Mouse (Mus musculus) heart, embryonic 16.5 days (tissue): ENCODE data around the gene Prx. TPM values are rescaled to one million over a fixed set of nuclear protein-coding genes. Genes with fewer than 3 reads are reported as not detected.

ENCODE experiments used
- ATAC-seq: fragments of 200-750 bp; cut with Nextera tagmentation; replicated peaks from 2 replicates; pipeline ENCODE4 v1.8.0; 2017; ENCODE audit warnings: moderate number of reproducible peaks; ENCODE audit not compliant: insufficient read depth, low FRiP score; ENCODE audit errors: extremely low read depth
- H3K27ac ChIP-seq: fragments of 300-500 bp; sonication (generic); 2 replicates; pipeline ENCODE4 v1.5.1; 2014; ENCODE audit warnings: mild to moderate bottlenecking, low read length, control low read depth, moderate library complexity
- H3K27me3 ChIP-seq: fragments of 300-500 bp; sonication (generic); 2 replicates; pipeline ENCODE4 v1.6.1; 2014; ENCODE audit warnings: low read length, mixed read lengths; ENCODE audit not compliant: control insufficient read depth, insufficient read depth
- H3K36me3 ChIP-seq: fragments of 300-500 bp; sonication (generic); 2 replicates; pipeline ENCODE4 v1.6.1; 2014; ENCODE audit not compliant: control insufficient read depth, insufficient read depth
- H3K4me1 ChIP-seq: fragments of 300-500 bp; sonication (generic); 2 replicates; pipeline ENCODE4 v1.6.1; 2014; ENCODE audit warnings: low read length, mixed read lengths; ENCODE audit not compliant: control insufficient read depth, insufficient read depth
- H3K4me2 ChIP-seq: fragments of 300-500 bp; sonication (generic); 2 replicates; pipeline ENCODE4 v1.6.1; 2014; ENCODE audit warnings: low read depth, mild to moderate bottlenecking, control low read depth, low read length
- H3K4me3 ChIP-seq: fragments of 300-500 bp; sonication (generic); 2 replicates; pipeline ENCODE4 v1.5.1; 2014; ENCODE audit warnings: mild to moderate bottlenecking, control low read depth, low read length
- H3K9ac ChIP-seq: fragments of 300-500 bp; sonication (generic); 2 replicates; pipeline ENCODE4 v1.6.1; 2014; ENCODE audit warnings: low read length, control low read depth
- H3K9me3 ChIP-seq: fragments of 300-500 bp; sonication (generic); replicated peaks from 2 replicates; pipeline ENCODE4 v1.6.1; 2016; ENCODE audit warnings: low read length; ENCODE audit not compliant: control insufficient read depth
- WGBS: fragments of 180-500 bp; shearing (Covaris S2); extraction: QIAGEN DNeasy Blood & Tissue Kit; methylation state at CpG from one replicate; pipeline ENCODE4 v1.1.7; 2014; 5-methylcytosine and 5-hydroxymethylcytosine counted together
- polyA plus RNA-seq: library from polyadenylated mRNA; unstranded; fragments of >200 nt; fragmentation: Nextera tagmentation; extraction: Ambion mirVana; gene quantifications from 2 replicates; pipeline ENCODE4 v1.2.1, GENCODE M21; 2015

Prx gene
- polyA plus RNA-seq, 1 experiment from 2014 or later = 1.7 TPM

DNA sequence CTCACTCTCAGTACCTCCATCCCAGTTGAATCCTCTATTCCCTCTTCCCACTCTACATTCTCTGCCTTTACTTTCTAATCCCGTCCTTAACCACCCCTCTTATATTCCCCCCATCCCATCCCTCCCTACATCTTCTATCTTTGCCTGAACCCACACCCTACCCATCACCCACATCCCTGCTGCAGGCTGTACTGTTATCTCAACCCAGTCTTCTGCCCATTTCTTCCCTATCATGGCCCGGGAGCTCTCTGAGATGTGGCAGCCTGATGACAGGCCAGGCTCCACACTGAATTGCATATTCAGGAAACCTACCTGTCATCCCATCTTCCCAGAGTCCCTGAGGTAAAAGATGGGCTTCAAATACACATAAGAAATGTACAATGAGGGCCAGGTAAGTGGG lies 39.7 kb downstream of the Prx start:
- H3K27me3 ChIP-seq = no peaks in the 10 kb centered on the region
- H3K4me1 ChIP-seq = peaks cover 12% of the 10 kb centered on the region
- ATAC-seq = no peak
- no peak overlapping the region for H3K4me2 ChIP-seq
- H3K36me3 ChIP-seq = peaks cover 5% of the 10 kb centered on the region; the same call in 1 of the 2 replicates
- H3K4me3 ChIP-seq = no peak overlapping the region
- no peaks in the 10 kb centered on the region for H3K9me3 ChIP-seq
- WGBS = 68% methylated on average over 2 of the region's 2 CpGs
- no peak overlapping the region for H3K27ac ChIP-seq
- H3K9ac ChIP-seq = no peak overlapping the region

DNA sequence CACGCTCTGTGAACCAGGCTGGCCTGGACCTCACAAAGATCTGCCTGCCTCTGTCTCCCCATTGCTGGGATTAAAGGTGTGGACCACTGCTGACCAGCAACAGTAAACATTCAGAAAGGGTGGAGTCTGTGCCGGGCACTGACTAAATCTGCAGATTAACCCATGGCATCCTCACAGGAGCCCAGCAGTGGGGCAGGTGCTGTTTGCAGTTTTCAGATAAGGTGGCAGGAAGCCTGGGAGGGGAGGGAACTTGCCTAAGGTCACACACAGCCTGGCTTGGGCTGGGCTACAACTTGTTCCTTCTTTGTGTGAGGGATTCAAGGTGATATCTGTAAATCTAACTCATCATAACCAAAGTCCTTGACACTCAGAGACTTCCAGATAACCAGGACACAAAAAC lies 41.4 kb downstream of the Prx start:
- H3K27ac ChIP-seq = no peak overlapping the region
- peaks cover 5% of the 10 kb centered on the region; the same call in 1 of the 2 replicates for H3K36me3 ChIP-seq
- H3K4me1 ChIP-seq = peaks cover 18% of the 10 kb centered on the region
- 63% methylated on average over 2 of the region's 2 CpGs for WGBS
- no peak overlapping the region for H3K9ac ChIP-seq
- ATAC-seq = no peak
- H3K9me3 ChIP-seq = no peaks in the 10 kb centered on the region
- no peak overlapping the region for H3K4me2 ChIP-seq
- H3K27me3 ChIP-seq = no peaks in the 10 kb centered on the region
- no peak overlapping the region for H3K4me3 ChIP-seq

DNA sequence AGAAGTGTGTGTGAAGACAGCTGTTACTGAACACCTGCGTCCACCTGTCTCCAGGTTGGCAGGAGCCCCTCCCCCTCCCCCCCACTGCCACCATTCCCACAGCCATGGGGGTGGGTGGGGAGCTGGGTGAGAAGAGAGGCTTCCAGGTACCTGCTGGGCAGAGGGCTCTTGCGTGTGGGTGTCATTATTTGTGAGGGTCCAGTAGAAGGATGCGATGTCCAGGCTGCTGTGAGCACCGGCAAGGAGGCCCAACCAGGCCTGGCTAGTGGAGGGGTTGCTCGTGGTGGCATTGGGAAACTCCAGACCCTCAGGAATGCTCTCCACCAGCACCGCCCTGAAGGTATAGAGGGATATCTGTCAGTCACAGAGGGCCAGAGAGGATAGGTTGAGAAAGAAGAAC lies 41.8 kb downstream of the Prx start:
- Histone ChIP-seq H3K27me3 (no peaks in the 10 kb centered on the region), H3K4me2 (no peak overlapping the region), H3K4me1 (peaks cover 18% of the 10 kb centered on the region), H3K9me3 (no peaks in the 10 kb centered on the region), H3K27ac (no peak overlapping the region), H3K4me3 (no peak overlapping the region), H3K36me3 (peaks cover 5% of the 10 kb centered on the region; the same call in 1 of the 2 replicates), H3K9ac (no peak overlapping the region)
- 86% methylated on average over 6 of the region's 6 CpGs for WGBS
- no peak for ATAC-seq

DNA sequence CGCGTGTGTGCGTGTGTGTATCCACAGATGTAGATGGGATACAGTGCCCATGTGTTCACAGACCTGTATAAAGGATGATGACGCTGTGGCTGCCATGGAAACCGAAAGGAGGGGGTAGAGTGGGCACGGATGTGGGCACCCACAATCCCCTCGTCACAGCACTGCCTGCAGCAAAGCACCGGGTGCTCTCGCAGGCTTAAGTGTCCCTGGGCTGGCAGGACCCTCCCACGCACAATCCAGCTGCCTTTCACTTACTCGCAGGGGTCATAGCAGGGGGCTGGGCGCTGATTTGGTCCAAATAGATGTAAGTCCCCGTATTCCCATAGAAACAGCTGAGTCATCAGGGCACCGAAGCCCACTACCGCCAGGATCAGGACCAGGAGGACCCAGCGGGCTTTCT lies 42.3 kb downstream of the Prx start:
- 74% methylated on average over 16 of the region's 16 CpGs for WGBS
- Histone ChIP-seq H3K9me3 (no peaks in the 10 kb centered on the region), H3K36me3 (peaks cover 5% of the 10 kb centered on the region; the same call in 1 of the 2 replicates), H3K4me2 (no peak overlapping the region), H3K27ac (no peak overlapping the region), H3K27me3 (no peaks in the 10 kb centered on the region), H3K4me3 (no peak overlapping the region), H3K4me1 (peaks cover 18% of the 10 kb centered on the region), H3K9ac (no peak overlapping the region)
- ATAC-seq = 0 out of 2 replicates have a peak, but pooled peaks have one; percentile 25

DNA sequence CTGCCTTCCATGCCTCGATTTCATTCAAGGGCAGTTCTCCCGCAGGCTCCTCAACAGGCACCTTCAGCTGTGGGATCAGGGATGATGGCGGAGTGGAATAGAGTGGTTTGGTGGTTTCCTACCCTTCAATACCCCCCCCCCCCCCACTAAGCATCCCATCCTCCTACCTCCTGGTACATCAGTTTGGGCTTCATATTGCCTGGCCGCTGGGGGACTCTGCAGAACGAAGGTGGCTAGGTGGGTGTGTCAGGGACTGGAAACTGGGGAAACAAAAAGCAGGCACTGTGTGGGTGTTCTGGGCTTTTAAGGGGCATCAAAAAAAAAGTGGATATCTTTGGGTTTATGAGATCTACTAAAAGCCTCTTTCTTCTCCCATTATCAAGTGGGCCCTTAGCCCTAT lies 42.8 kb downstream of the Prx start:
- Histone ChIP-seq H3K36me3 (peaks cover 5% of the 10 kb centered on the region; the same call in 1 of the 2 replicates), H3K9ac (peak overlapping the region; percentile 83), H3K27me3 (no peaks in the 10 kb centered on the region), H3K9me3 (no peaks in the 10 kb centered on the region), H3K27ac (no peak overlapping the region), H3K4me1 (peaks cover 18% of the 10 kb centered on the region), H3K4me3 (peak overlapping the region; percentile 70), H3K4me2 (peak overlapping the region; percentile 99)
- ATAC-seq = no peak
- WGBS = 57% methylated on average over 5 of the region's 5 CpGs

DNA sequence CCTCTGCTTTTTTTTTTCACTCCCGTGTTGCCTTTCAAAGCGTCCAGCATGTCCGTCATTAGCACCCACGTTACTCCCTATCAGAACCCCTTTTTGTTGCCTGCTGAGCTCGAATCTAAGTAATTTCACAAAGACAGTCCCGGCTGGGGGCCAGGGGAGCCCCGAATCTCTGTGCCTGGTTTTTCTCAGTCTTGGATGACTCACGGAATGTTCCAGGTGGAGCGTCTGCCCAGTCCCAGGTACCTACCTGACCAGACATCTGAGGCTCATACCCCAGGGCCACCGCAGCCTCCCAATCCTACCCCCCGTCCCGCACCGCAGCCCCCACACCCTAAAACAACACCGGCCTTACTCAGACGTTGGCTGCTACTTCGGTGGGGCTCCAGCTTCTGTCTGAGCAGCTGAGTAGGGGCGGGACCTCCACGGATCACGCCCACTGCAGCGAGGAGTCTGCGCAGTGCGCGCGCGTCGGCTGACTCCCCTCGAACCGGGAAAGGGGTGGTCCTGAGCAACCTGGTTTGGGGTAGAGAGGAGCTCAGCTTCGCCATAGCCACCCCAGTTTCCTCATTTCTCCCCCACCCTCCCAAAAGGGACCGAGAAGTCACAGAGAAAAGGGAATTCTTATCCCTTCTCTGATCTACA lies 43.4 kb downstream of the Prx start:
- H3K27me3 ChIP-seq = no peaks in the 10 kb centered on the region
- peaks cover under 1% of the 10 kb centered on the region; the same call in 1 of the 2 replicates for H3K36me3 ChIP-seq
- H3K4me3 ChIP-seq = peak overlapping the region; percentile 70
- peak overlapping the region; percentile 99 for H3K4me2 ChIP-seq
- H3K27ac ChIP-seq = peak overlapping the region; percentile 28
- H3K9me3 ChIP-seq = no peaks in the 10 kb centered on the region
- peaks cover 18% of the 10 kb centered on the region for H3K4me1 ChIP-seq
- peak overlapping the region; percentile 83 for H3K9ac ChIP-seq
- WGBS = 1% methylated on average over 30 of the region's 30 CpGs
- ATAC-seq = peak; percentile 91

DNA sequence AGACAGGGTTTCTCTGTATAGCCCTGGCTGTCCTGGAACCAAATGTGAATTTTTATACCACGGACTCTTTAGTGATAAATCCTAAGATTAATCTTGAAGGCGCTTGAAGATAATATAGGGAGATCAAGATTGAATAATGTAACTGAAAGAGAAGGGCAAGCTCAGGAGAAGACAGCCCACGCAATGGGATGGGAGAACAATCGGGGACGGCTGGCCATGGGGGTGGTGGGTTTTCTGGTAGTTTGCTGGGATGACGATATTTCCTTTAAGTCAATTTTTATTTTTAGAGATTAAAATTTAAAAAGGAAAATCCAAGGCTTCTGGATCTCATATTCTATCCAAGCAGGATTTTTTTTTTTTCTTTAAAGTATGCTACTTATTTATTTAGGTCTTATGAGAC lies 43.9 kb downstream of the Prx start:
- no peaks in the 10 kb centered on the region for H3K27me3 ChIP-seq
- peak overlapping the region; percentile 70 for H3K4me3 ChIP-seq
- H3K4me1 ChIP-seq = peaks cover 18% of the 10 kb centered on the region
- no peaks in the 10 kb centered on the region for H3K9me3 ChIP-seq
- 37% methylated on average over 6 of the region's 6 CpGs for WGBS
- peak overlapping the region; percentile 99 for H3K4me2 ChIP-seq
- peak overlapping the region; percentile 28 for H3K27ac ChIP-seq
- H3K9ac ChIP-seq = peak overlapping the region; percentile 83
- no peaks in the 10 kb centered on the region for H3K36me3 ChIP-seq
- no peak for ATAC-seq

DNA sequence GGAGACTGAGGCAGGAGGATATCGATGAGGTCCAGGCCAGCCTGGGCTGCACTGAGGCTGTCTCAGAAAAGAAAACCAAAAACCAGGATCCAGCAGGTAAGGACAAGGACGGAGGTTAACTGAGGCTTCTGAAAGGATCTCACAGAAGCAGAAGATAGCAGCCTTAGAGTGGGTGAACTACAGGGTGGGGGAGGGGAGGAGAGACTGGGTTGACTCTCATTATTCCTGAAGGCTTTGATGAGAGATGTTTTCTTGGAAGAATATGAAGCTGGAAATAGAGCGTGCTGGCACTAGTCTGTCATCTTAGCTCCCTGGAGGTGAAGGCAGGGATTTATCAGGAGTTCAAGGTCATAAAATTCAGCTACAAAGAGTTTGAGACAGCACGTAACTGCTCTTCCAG lies 44.7 kb downstream of the Prx start:
- no peak for ATAC-seq
- peak overlapping the region; percentile 7; the same call in 1 of the 2 replicates for H3K27ac ChIP-seq
- no peak overlapping the region for H3K4me3 ChIP-seq
- H3K36me3 ChIP-seq = no peaks in the 10 kb centered on the region
- H3K9me3 ChIP-seq = no peaks in the 10 kb centered on the region
- no peaks in the 10 kb centered on the region for H3K27me3 ChIP-seq
- H3K9ac ChIP-seq = no peak overlapping the region
- no peak overlapping the region for H3K4me2 ChIP-seq
- peaks cover 18% of the 10 kb centered on the region for H3K4me1 ChIP-seq
- WGBS = 76% methylated on average over 4 of the region's 4 CpGs

DNA sequence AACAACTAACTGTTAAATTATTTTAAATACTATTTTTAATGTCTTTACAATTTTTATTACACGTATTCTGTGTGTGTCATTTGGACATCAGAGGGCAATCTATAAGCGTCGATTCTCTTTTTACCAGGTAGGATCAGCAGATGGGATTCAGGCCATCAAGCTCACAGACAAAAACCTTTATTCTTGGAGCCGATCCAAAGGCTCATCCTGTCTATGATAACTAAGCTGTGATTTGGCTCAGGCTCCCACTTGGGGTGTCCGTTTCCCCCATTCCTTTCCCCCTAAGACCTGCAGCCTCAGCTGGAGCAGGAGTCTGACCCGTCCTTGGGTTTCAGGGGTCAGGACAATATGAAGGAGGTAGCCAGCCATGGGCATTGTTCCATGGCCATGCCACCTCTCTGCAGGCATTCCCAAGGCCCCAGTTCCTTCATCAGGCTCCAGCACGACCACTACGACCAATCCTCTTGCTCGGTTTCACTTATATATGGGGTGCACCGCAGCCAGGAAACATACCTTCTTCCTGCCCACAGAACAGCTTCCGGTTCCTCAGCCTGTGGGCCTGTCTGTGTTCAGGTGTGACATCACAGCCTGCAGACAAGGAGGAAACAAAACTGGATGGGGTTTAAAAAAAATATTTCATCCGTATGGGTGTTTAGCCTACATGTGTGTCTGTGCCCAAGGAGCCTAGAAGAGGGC lies 45.7 kb downstream of the Prx start:
- Histone ChIP-seq H3K4me1 (peaks cover 18% of the 10 kb centered on the region), H3K4me3 (no peak overlapping the region), H3K4me2 (peak overlapping the region; percentile 16; the same call in 1 of the 2 replicates), H3K27ac (no peak overlapping the region), H3K36me3 (no peaks in the 10 kb centered on the region), H3K9me3 (no peaks in the 10 kb centered on the region), H3K27me3 (no peaks in the 10 kb centered on the region), H3K9ac (no peak overlapping the region)
- 64% methylated on average over 12 of the region's 12 CpGs for WGBS
- no peak for ATAC-seq
